Mouse (Mus musculus) thymus, postnatal 4 days (tissue): ENCODE results near the gene Pcmt1.
A peak's percentile ranks its signal among the peaks of the same experiment; 100 is the strongest.

ENCODE experiments used
- DNase-seq: peaks from one replicate; pipeline ENCODE4 v3.0.0; 2021

The Pcmt1 gene

GRCm38 (mm10) chr10:7680731-7681301 lies at the start of gene Pcmt1, which contains the start of gene Lats1:
Gene Pcmt1 (minus strand): TSS chr10:7681136.
Gene Lats1 (plus strand): TSS chr10:7681214.
- peak; percentile 94 for DNase-seq

- no peak for DNase-seq
Observed at GRCm38 (mm10) chr10:7727011-7727410, 46.1 kb upstream of the Pcmt1 start.

GRCm38 (mm10) chr10:7726501-7726812 lies 45.5 kb upstream of the Pcmt1 start:
- DNase-seq: no peak

GRCm38 (mm10) chr10:7725751-7726500 lies 45.0 kb upstream of the Pcmt1 start, which contains the start of gene Katna1:
Gene Katna1 (plus strand): TSS chr10:7726000.
- DNase-seq: peak; percentile 99

- DNase-seq: no peak
Observed at GRCm38 (mm10) chr10:7715056-7715455, 34.1 kb upstream of the Pcmt1 start.

GRCm38 (mm10) chr10:7712506-7712905 lies 31.6 kb upstream of the Pcmt1 start:
- DNase-seq: no peak

- DNase-seq: no peak
Observed at GRCm38 (mm10) chr10:7710121-7710520, 29.2 kb upstream of the Pcmt1 start.

GRCm38 (mm10) chr10:7702586-7702985 lies 21.6 kb upstream of the Pcmt1 start:
- no peak for DNase-seq

GRCm38 (mm10) chr10:7700120-7700519 lies 19.2 kb upstream of the Pcmt1 start:
- no peak for DNase-seq

- DNase-seq: peak; percentile 60
Observed at GRCm38 (mm10) chr10:7695286-7695685, 14.3 kb upstream of the Pcmt1 start.

GRCm38 (mm10) chr10:7686902-7687301 lies 6.0 kb upstream of the Pcmt1 start:
- DNase-seq: no peak

GRCm38 (mm10) chr10:7682249-7682648 lies 1.3 kb upstream of the Pcmt1 start:
- DNase-seq: no peak

GRCm38 (mm10) chr10:7681343-7682025 lies 548 bp upstream of the Pcmt1 start:
- DNase-seq: peak; percentile 72

GRCm38 (mm10) chr10:7673673-7674072 lies 7.3 kb downstream of the Pcmt1 start:
- DNase-seq: peak; percentile 53

- DNase-seq: peak; percentile 94
Observed at GRCm38 (mm10) chr10:7667342-7667802, 13.6 kb downstream of the Pcmt1 start, which contains the start of gene Nup43. Gene Nup43 (plus strand): TSS chr10:7667503.

- DNase-seq: no peak
Observed at GRCm38 (mm10) chr10:7664889-7665288, 16.0 kb downstream of the Pcmt1 start.

GRCm38 (mm10) chr10:7664027-7664526 lies 16.9 kb downstream of the Pcmt1 start:
- DNase-seq: no peak

- DNase-seq: peak; percentile 94
Observed at GRCm38 (mm10) chr10:7663159-7664026, 17.5 kb downstream of the Pcmt1 start.

- no peak for DNase-seq
Observed at GRCm38 (mm10) chr10:7662471-7663141, 18.3 kb downstream of the Pcmt1 start.

GRCm38 (mm10) chr10:7651057-7651456 lies 29.9 kb downstream of the Pcmt1 start:
- DNase-seq: no peak

- DNase-seq: no peak
Observed at GRCm38 (mm10) chr10:7649059-7649458, 31.9 kb downstream of the Pcmt1 start.

- no peak for DNase-seq
Observed at GRCm38 (mm10) chr10:7645911-7646310, 35.0 kb downstream of the Pcmt1 start.
